Mouse (Mus musculus): Measurements from ENCODE around the gene Krt13.

Gene Krt13

GRCm38 (mm10) chr11:100105576-100106122 lies 15.7 kb downstream of the Krt13 start, which contains the start of gene Krt36:
TSS of gene Krt36 (minus strand) at chr11:100105626.
- no peak for DNase-seq

GRCm38 (mm10) chr11:100102693-100103429 lies 18.5 kb downstream of the Krt13 start:
- no peak for DNase-seq

- DNase-seq, result no peak
These were observed 21.0 kb downstream of the Krt13 start for GRCm38 (mm10) chr11:100100391-100100790.

DNA sequence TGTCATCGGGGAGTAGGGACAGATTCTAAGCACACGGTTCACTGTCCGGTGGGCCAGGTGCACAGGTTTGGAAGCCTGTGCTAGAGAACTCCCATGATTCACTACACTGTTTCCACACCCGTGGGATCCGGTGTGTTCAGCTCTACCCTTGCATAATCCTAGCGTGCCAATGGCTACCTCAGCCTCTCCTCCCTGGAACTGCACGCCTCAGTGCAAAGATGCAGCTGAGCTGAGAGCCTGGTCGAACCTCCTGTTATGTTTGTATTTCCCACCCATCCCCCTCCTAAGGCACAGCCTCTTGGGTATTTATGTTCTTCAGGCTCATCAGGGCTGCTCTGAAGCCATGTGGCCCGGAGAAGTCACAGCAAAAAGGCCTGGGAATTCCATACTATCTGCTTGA lies 23.5 kb downstream of the Krt13 start:
- no peak for DNase-seq

- no peak for DNase-seq
These were observed 25.2 kb downstream of the Krt13 start, which contains the start of gene Krt35 for GRCm38 (mm10) chr11:100096141-100096540. TSS of gene Krt35 (minus strand) at chr11:100096241.

- DNase-seq, result no peak
These were observed 32.9 kb downstream of the Krt13 start for GRCm38 (mm10) chr11:100088378-100089025.

DNA sequence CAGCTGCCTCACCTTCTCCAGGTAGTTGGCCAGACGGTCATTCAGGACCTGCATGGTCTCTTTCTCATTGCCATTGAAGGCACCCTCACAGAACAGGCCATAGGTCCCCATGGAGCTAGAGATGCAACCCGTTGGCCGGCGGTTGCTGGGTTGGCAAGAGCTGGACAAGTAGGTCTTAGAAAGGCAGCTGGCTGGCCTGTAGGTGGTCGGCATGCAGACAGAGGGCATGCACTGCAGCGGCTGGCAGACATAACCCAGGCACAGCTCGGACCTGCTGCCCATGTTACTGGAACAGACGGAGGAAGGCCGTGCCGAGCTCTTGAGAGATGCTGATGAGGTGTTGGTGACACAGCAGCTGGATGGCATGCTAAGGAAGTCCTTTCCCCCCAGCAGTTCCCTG lies 33.5 kb downstream of the Krt13 start, which contains the start of gene Krt32:
Krt32 (minus strand) TSS at position 366 of the 400 bp plus-strand sequence.
- DNase-seq, result no peak

DNA sequence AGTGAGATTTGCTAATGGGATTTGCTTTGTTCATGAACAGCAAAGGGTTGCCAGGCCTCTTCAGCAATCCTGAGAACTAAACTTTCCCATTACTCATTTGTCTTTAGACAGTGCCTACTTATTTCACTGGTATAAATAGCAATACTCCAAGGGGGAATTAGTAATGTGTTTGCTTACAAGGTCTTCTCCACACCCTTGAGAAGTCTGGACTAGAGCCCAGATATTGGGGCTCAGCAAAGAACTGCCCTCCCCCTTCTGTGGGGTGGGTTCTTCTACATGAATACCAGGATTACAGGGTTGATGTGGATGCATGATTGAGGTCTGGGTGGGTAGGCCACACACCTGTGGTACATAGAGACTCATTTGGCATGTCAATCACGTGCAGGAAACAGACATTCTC lies 47.5 kb downstream of the Krt13 start:
- no peak for DNase-seq
